Mouse (Mus musculus): ENCODE data around the gene 4921536K21Rik.

DNA sequence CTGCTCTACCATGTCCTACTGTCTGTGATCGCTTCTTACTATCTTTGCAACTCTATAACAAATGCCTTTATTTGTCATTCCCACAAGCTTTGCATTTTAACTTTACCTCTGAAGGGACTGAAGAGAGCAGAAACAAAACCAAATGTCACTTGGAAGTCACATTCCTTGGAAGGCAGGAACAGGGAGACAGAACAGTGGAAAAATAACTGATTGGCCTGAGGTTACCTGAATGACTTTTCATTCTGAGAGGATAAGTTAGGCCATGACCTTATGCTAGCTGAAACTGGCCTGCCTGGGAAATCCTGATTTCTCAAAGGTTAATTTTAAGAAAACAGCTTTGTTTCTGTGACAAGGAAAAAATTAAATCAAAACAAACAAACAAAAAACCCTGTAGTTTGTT is 1.0 kb upstream of the 4921536K21Rik start:
- no peak for TF ChIP-seq POLR2A (IDR thresholded peaks at IDR 0.05; ENCODE audit: control insufficient read depth, low read depth, low read length)
- TF ChIP-seq CTCF (IDR thresholded peaks at IDR 0.05; ENCODE audit: control insufficient read depth, insufficient read depth, insufficient replicate concordance, low read depth, low read length) = no peak

All from testis, adult 2 months (tissue).